Mouse (Mus musculus): ENCODE results near the gene 4922502D21Rik. TPM values are rescaled to one million over a fixed set of nuclear protein-coding genes. Genes with fewer than 3 reads are reported as not detected.

Gene 4922502D21Rik
- total and polyA plus RNA-seq, 3 experiments: not detected

- H3K9me3 ChIP-seq (replicated peaks): peaks cover 25% of the 10 kb centered on the region
- DNase-seq (ENCODE audit: low spot score) (no peak), ATAC-seq (ENCODE audit: extremely low read depth, insufficient number of reproducible peaks, low FRiP score, poor library complexity, severe bottlenecking) (no peak)
- no peaks in the 10 kb centered on the region for H3K4me1 ChIP-seq (ENCODE audit: insufficient read depth, low read depth, low read length)
- TF ChIP-seq GATA2 (IDR thresholded peaks at IDR 0.05; ENCODE audit: borderline replicate concordance, low read depth, low read length) (no peak), GATA1 (IDR thresholded peaks at IDR 0.05; ENCODE audit: borderline replicate concordance, low read length) (no peak), CTCF (IDR thresholded peaks at IDR 0.05; ENCODE audit: low read depth, low read length) (no peak), TAL1 (conservative IDR thresholded peaks at IDR 0.05; ENCODE audit: low read depth, low read length) (no peak), POLR2AphosphoS5 (IDR thresholded peaks at IDR 0.05; ENCODE audit: insufficient replicate concordance, low read depth, low read length) (no peak)
- H3K36me3 ChIP-seq (replicated peaks): no peaks in the 10 kb centered on the region
- no peak overlapping the region for H3K4me3 ChIP-seq (ENCODE audit: low read depth, low read length)
- no peaks in the 10 kb centered on the region for H3K27me3 ChIP-seq (ENCODE audit: insufficient read depth, low read length)
These were observed 6.2 kb upstream of the 4922502D21Rik start for GRCm38 (mm10) chr6:129337751-129338150.

GRCm38 (mm10) chr6:129333674-129334078, 2.1 kb upstream of the 4922502D21Rik start:
- TF ChIP-seq POLR2AphosphoS5 (IDR thresholded peaks at IDR 0.05; ENCODE audit: insufficient replicate concordance, low read depth, low read length) (no peak), CTCF (IDR thresholded peaks at IDR 0.05; ENCODE audit: low read depth, low read length) (no peak), TAL1 (conservative IDR thresholded peaks at IDR 0.05; ENCODE audit: low read depth, low read length) (no peak), GATA1 (IDR thresholded peaks at IDR 0.05; ENCODE audit: borderline replicate concordance, low read length) (no peak), GATA2 (IDR thresholded peaks at IDR 0.05; ENCODE audit: borderline replicate concordance, low read depth, low read length) (no peak)
- Histone ChIP-seq H3K4me3 (ENCODE audit: low read depth, low read length) (no peak overlapping the region), H3K4me1 (ENCODE audit: insufficient read depth, low read depth, low read length) (no peaks in the 10 kb centered on the region), H3K36me3 (replicated peaks) (no peaks in the 10 kb centered on the region), H3K9me3 (replicated peaks) (peaks cover 31% of the 10 kb centered on the region), H3K27me3 (ENCODE audit: insufficient read depth, low read length) (no peaks in the 10 kb centered on the region)
- DNase-seq (ENCODE audit: low spot score) (no peak), ATAC-seq (ENCODE audit: extremely low read depth, insufficient number of reproducible peaks, low FRiP score, poor library complexity, severe bottlenecking) (no peak)

GRCm38 (mm10) chr6:129326568-129327150, 4.9 kb downstream of the 4922502D21Rik start:
- Histone ChIP-seq H3K9me3 (replicated peaks) (peaks cover 19% of the 10 kb centered on the region), H3K4me1 (ENCODE audit: insufficient read depth, low read depth, low read length) (no peaks in the 10 kb centered on the region), H3K4me3 (ENCODE audit: low read depth, low read length) (no peak overlapping the region), H3K36me3 (replicated peaks) (no peaks in the 10 kb centered on the region), H3K27me3 (ENCODE audit: insufficient read depth, low read length) (no peaks in the 10 kb centered on the region)
- TF ChIP-seq TAL1 (conservative IDR thresholded peaks at IDR 0.05; ENCODE audit: low read depth, low read length) (no peak), POLR2AphosphoS5 (IDR thresholded peaks at IDR 0.05; ENCODE audit: insufficient replicate concordance, low read depth, low read length) (no peak), GATA2 (IDR thresholded peaks at IDR 0.05; ENCODE audit: borderline replicate concordance, low read depth, low read length) (no peak), CTCF (IDR thresholded peaks at IDR 0.05; ENCODE audit: low read depth, low read length) (no peak), GATA1 (IDR thresholded peaks at IDR 0.05; ENCODE audit: borderline replicate concordance, low read length) (no peak)
- DNase-seq (ENCODE audit: low spot score) (no peak), ATAC-seq (ENCODE audit: extremely low read depth, insufficient number of reproducible peaks, low FRiP score, poor library complexity, severe bottlenecking) (no peak)

- DNase-seq (ENCODE audit: low spot score): no peak
- peaks cover 17% of the 10 kb centered on the region for H3K9me3 ChIP-seq (replicated peaks)
- no peak overlapping the region for H3K4me3 ChIP-seq (ENCODE audit: low read depth, low read length)
- H3K4me1 ChIP-seq (ENCODE audit: insufficient read depth, low read depth, low read length): no peaks in the 10 kb centered on the region
- no peaks in the 10 kb centered on the region for H3K27me3 ChIP-seq (ENCODE audit: insufficient read depth, low read length)
- no peaks in the 10 kb centered on the region for H3K36me3 ChIP-seq (replicated peaks)
- ATAC-seq (ENCODE audit: extremely low read depth, insufficient number of reproducible peaks, low FRiP score, poor library complexity, severe bottlenecking): no peak
- TF ChIP-seq GATA1 (IDR thresholded peaks at IDR 0.05; ENCODE audit: borderline replicate concordance, low read length): no peak
These were observed 5.6 kb downstream of the 4922502D21Rik start for GRCm38 (mm10) chr6:129326016-129326415.

GRCm38 (mm10) chr6:129319331-129319730, 12.3 kb downstream of the 4922502D21Rik start:
- no peaks in the 10 kb centered on the region for H3K36me3 ChIP-seq (replicated peaks)
- TF ChIP-seq POLR2AphosphoS5 (IDR thresholded peaks at IDR 0.05; ENCODE audit: insufficient replicate concordance, low read depth, low read length) (no peak), TAL1 (conservative IDR thresholded peaks at IDR 0.05; ENCODE audit: low read depth, low read length) (no peak)
- no peak for ATAC-seq (ENCODE audit: extremely low read depth, insufficient number of reproducible peaks, low FRiP score, poor library complexity, severe bottlenecking)

GRCm38 (mm10) chr6:129318395-129318794, 13.2 kb downstream of the 4922502D21Rik start:
- ATAC-seq (ENCODE audit: extremely low read depth, insufficient number of reproducible peaks, low FRiP score, poor library complexity, severe bottlenecking) (no peak), DNase-seq (ENCODE audit: low spot score) (no peak)
- peaks cover 7% of the 10 kb centered on the region; the same call in 1 of the 2 replicates for H3K9me3 ChIP-seq (replicated peaks)
- H3K27me3 ChIP-seq (ENCODE audit: insufficient read depth, low read length): no peaks in the 10 kb centered on the region
- TF ChIP-seq GATA2 (IDR thresholded peaks at IDR 0.05; ENCODE audit: borderline replicate concordance, low read depth, low read length): no peak
- no peak for TF ChIP-seq CTCF (IDR thresholded peaks at IDR 0.05; ENCODE audit: low read depth, low read length)
- no peak for TF ChIP-seq GATA1 (IDR thresholded peaks at IDR 0.05; ENCODE audit: borderline replicate concordance, low read length)
- no peak for TF ChIP-seq TAL1 (conservative IDR thresholded peaks at IDR 0.05; ENCODE audit: low read depth, low read length)
- TF ChIP-seq POLR2AphosphoS5 (IDR thresholded peaks at IDR 0.05; ENCODE audit: insufficient replicate concordance, low read depth, low read length): no peak
- H3K4me3 ChIP-seq (ENCODE audit: low read depth, low read length): no peak overlapping the region
- no peaks in the 10 kb centered on the region for H3K4me1 ChIP-seq (ENCODE audit: insufficient read depth, low read depth, low read length)
- no peaks in the 10 kb centered on the region for H3K36me3 ChIP-seq (replicated peaks)

More at GRCm38 (mm10) chr6:129319331-129319730, 12.3 kb downstream of the 4922502D21Rik start:
- no peak overlapping the region for H3K4me3 ChIP-seq (ENCODE audit: low read depth, low read length)
- peaks cover 11% of the 10 kb centered on the region; the same call in 1 of the 2 replicates for H3K9me3 ChIP-seq (replicated peaks)
- H3K27me3 ChIP-seq (ENCODE audit: insufficient read depth, low read length): no peaks in the 10 kb centered on the region
- DNase-seq (ENCODE audit: low spot score): no peak
- no peaks in the 10 kb centered on the region for H3K4me1 ChIP-seq (ENCODE audit: insufficient read depth, low read depth, low read length)

All from G1E (cell line).